Mouse (Mus musculus): ENCODE measurements around the gene Sppl3. TPM values are rescaled to one million over a fixed set of nuclear protein-coding genes. Genes with fewer than 3 reads are reported as not detected.
A peak's percentile ranks its signal among the peaks of the same experiment; 100 is the strongest.

The Sppl3 gene
- polyA plus RNA-seq, 1 experiment from 2014 or later = 39.4 TPM

DNA sequence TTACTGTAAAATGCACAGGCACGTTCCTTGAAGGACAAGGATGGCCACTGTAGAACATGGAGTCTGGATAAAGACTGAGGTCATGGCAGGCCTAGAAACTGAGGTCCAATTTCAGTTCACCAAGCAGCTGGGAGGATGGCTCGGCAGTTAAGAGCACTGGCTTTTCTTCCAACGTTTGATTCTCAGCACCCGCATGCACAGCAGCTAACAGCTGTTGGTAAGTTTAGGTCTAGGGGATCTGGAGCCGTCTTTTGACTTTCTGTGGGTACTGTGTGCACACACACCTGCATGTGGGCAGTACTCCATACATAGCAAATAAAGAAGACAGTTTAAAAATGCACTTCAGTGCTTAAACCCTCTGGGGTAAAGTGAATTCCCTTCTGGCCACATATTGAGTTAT, 70.7 kb downstream of the Sppl3 start:
- H3K36me3 ChIP-seq (ENCODE audit: insufficient read depth, low read length) = peaks cover 25% of the 10 kb centered on the region
- H3K27me3 ChIP-seq (ENCODE audit: insufficient read depth, low read length) = no peaks in the 10 kb centered on the region
- H3K4me2 ChIP-seq (ENCODE audit: low read length) = no peak overlapping the region
- TF ChIP-seq CTCF (IDR thresholded peaks at IDR 0.05; ENCODE audit: low read depth) = no peak
- no peak overlapping the region for H3K9ac ChIP-seq (ENCODE audit: low read depth, low read length)
- no peak for ATAC-seq (replicated peaks; ENCODE audit: low FRiP score, low read depth)
- H3K4me3 ChIP-seq (replicated peaks; ENCODE audit: low read depth, low read length) = no peak overlapping the region
- DNase-seq (ENCODE audit: low spot score) = no peak
- no peaks in the 10 kb centered on the region; the same call in 1 of the 2 replicates for H3K4me1 ChIP-seq (replicated peaks; ENCODE audit: insufficient read depth, low read length)
- WGBS = 67% methylated on average over 5 of the region's 5 CpGs
- peak overlapping the region; percentile 36; the same call in 1 of the 2 replicates for H3K27ac ChIP-seq
- no peaks in the 10 kb centered on the region for H3K9me3 ChIP-seq (replicated peaks; ENCODE audit: low read length)

DNA sequence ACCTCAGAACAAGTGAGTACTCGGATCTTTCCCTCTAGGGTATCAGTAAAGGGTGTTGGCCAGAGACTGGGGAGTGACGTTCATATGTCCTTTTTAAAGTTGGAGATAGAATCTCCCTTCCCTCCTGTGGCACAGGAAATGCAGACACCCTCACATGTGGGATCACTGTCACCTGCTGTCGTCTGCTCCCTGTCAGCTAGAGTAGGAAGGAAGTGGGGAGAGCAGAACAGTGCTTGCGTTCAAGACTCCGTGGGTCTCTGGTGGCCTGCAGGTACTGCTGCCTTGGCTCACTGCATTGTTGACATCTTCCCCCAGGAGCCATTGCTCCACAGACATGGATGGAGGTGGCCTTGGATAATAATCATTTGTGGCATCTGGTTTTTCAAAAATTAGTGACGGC, 72.6 kb downstream of the Sppl3 start:
- WGBS = 84% methylated on average over 6 of the region's 6 CpGs
- Histone ChIP-seq H3K9me3 (replicated peaks; ENCODE audit: low read length) (no peaks in the 10 kb centered on the region), H3K9ac (ENCODE audit: low read depth, low read length) (no peak overlapping the region), H3K27me3 (ENCODE audit: insufficient read depth, low read length) (no peaks in the 10 kb centered on the region), H3K4me3 (replicated peaks; ENCODE audit: low read depth, low read length) (no peak overlapping the region), H3K4me1 (replicated peaks; ENCODE audit: insufficient read depth, low read length) (no peaks in the 10 kb centered on the region; the same call in 1 of the 2 replicates), H3K36me3 (ENCODE audit: insufficient read depth, low read length) (peaks cover 35% of the 10 kb centered on the region), H3K27ac (no peak overlapping the region), H3K4me2 (ENCODE audit: low read length) (no peak overlapping the region)
- no peak for ATAC-seq (replicated peaks; ENCODE audit: low FRiP score, low read depth)
- no peak for DNase-seq (ENCODE audit: low spot score)
- TF ChIP-seq CTCF (IDR thresholded peaks at IDR 0.05; ENCODE audit: low read depth) = no peak

DNA sequence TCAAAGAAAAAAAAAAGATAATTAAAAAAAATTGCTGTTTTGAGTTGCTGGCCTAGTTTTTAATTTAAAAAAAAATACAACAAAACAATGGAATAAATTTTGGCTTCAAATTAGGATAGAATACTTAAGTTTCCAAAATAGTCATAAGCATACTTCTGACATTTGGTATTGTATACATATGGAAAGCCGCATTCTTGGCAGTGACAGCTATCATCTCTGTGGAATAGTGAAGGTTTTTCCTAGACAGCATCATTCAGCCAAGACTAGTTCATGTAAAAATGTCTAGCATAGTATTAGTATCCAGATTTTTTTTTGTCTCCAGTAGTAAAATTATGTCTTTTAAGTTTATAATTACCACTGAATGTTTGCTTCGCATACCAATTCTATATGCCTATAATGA, 74.7 kb downstream of the Sppl3 start:
- DNase-seq (ENCODE audit: low spot score) (no peak), ATAC-seq (replicated peaks; ENCODE audit: low FRiP score, low read depth) (no peak)
- Histone ChIP-seq H3K9me3 (replicated peaks; ENCODE audit: low read length) (no peaks in the 10 kb centered on the region), H3K9ac (ENCODE audit: low read depth, low read length) (no peak overlapping the region), H3K4me1 (replicated peaks; ENCODE audit: insufficient read depth, low read length) (no peaks in the 10 kb centered on the region), H3K27ac (no peak overlapping the region), H3K4me3 (replicated peaks; ENCODE audit: low read depth, low read length) (no peak overlapping the region), H3K4me2 (ENCODE audit: low read length) (no peak overlapping the region), H3K27me3 (ENCODE audit: insufficient read depth, low read length) (no peaks in the 10 kb centered on the region), H3K36me3 (ENCODE audit: insufficient read depth, low read length) (peaks cover 52% of the 10 kb centered on the region)
- no peak for TF ChIP-seq CTCF (IDR thresholded peaks at IDR 0.05; ENCODE audit: low read depth)
- WGBS = 100% methylated on average over 2 of the region's 2 CpGs

DNA sequence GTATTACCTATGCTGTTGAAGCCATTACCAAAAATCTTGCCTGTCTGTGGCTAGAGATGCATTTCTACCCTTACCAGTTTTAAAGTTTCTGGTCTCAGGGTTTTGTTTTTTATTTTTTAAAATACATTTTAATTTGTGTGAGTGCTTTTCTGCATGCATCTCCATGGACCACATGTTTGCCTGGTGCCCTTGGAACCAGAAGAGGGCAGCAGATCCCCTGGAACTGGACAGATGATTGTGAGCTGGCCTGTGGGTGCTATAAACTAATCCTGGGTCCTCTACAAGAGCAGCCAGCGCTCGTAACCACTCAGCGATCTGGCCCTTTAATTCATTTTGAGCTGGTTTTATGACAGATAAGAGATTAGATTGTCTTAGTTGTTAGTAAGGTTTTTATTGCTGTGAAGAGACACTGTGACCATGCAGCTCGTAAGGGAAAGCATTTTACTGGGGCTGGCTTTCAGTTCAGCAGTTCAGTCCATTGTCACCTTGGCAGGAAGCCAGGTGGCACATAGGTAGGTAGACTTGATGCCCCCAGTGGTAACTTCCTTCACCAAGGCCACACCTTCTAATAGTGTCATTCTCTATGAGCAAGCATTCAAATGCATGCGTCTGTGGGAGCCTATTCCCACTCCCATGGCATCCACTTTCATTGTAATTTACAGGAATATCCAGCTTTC, 78.8 kb downstream of the Sppl3 start:
- no peak for ATAC-seq (replicated peaks; ENCODE audit: low FRiP score, low read depth)

DNA sequence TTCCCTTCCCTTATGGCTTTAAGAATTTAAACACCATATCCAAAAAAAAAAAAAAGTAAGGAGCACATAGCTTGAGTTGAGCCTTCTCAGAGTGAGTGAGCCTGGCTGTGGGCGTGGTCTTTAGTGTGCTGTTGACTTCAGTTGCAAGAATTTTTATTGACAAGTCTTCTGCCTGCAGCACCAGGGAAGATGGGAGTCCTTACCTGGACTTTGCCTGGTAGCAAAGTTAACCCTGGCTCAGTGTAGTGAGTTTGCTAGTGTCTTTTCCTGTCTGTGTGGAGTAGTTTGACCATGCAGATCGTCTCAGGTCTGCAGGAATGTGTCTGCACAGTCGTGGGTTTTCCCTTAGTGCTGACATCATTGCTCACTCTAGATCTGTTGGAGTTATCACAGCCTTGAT, 80.1 kb downstream of the Sppl3 start:
- Histone ChIP-seq H3K4me2 (ENCODE audit: low read length) (no peak overlapping the region), H3K9ac (ENCODE audit: low read depth, low read length) (no peak overlapping the region), H3K4me3 (replicated peaks; ENCODE audit: low read depth, low read length) (no peak overlapping the region), H3K27me3 (ENCODE audit: insufficient read depth, low read length) (no peaks in the 10 kb centered on the region), H3K27ac (no peak overlapping the region), H3K36me3 (ENCODE audit: insufficient read depth, low read length) (peaks cover 55% of the 10 kb centered on the region), H3K9me3 (replicated peaks; ENCODE audit: low read length) (no peaks in the 10 kb centered on the region), H3K4me1 (replicated peaks; ENCODE audit: insufficient read depth, low read length) (no peaks in the 10 kb centered on the region)
- TF ChIP-seq CTCF (IDR thresholded peaks at IDR 0.05; ENCODE audit: low read depth) = no peak
- DNase-seq (ENCODE audit: low spot score) (no peak), ATAC-seq (replicated peaks; ENCODE audit: low FRiP score, low read depth) (no peak)
- WGBS = 71% methylated on average over 3 of the region's 3 CpGs

More for the DNA sequence above, 78.8 kb downstream of the Sppl3 start:
- H3K4me3 ChIP-seq (replicated peaks; ENCODE audit: low read depth, low read length) = no peak overlapping the region
- H3K36me3 ChIP-seq (ENCODE audit: insufficient read depth, low read length) = peaks cover 51% of the 10 kb centered on the region
- TF ChIP-seq CTCF (IDR thresholded peaks at IDR 0.05; ENCODE audit: low read depth) = peak; percentile 31; the same call in 1 of the 2 replicates
- no peaks in the 10 kb centered on the region for H3K4me1 ChIP-seq (replicated peaks; ENCODE audit: insufficient read depth, low read length)
- H3K9me3 ChIP-seq (replicated peaks; ENCODE audit: low read length) = no peaks in the 10 kb centered on the region
- no peak overlapping the region for H3K4me2 ChIP-seq (ENCODE audit: low read length)
- DNase-seq (ENCODE audit: low spot score) = no peak
- H3K27ac ChIP-seq = no peak overlapping the region
- 90% methylated on average over 5 of the region's 5 CpGs for WGBS
- no peak overlapping the region for H3K9ac ChIP-seq (ENCODE audit: low read depth, low read length)
- H3K27me3 ChIP-seq (ENCODE audit: insufficient read depth, low read length) = no peaks in the 10 kb centered on the region

DNA sequence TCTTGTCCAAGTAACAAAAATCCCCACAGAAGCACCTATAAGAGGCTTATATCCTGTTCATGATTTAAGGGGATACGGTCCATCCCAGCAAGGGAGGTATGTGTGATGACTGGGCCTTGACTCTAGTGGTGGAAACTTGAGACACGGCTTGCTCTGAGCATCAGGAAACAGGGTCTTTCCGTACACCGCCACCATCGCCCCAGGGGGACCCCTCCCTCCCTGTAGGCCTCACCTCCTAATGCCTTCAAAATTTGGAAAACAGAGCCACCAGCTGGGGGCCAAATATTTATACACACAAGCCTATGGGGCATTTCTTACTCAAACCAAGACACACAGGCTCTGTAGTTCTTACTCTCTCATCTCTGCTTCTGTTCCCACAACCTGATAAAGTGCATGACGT, 80.8 kb downstream of the Sppl3 start:
- no peaks in the 10 kb centered on the region for H3K4me1 ChIP-seq (replicated peaks; ENCODE audit: insufficient read depth, low read length)
- H3K9me3 ChIP-seq (replicated peaks; ENCODE audit: low read length) = no peaks in the 10 kb centered on the region
- no peak overlapping the region for H3K9ac ChIP-seq (ENCODE audit: low read depth, low read length)
- no peak overlapping the region for H3K27ac ChIP-seq
- DNase-seq (ENCODE audit: low spot score) (no peak), ATAC-seq (replicated peaks; ENCODE audit: low FRiP score, low read depth) (no peak)
- WGBS = 83% methylated on average over 6 of the region's 6 CpGs
- no peak overlapping the region for H3K4me2 ChIP-seq (ENCODE audit: low read length)
- no peak overlapping the region for H3K4me3 ChIP-seq (replicated peaks; ENCODE audit: low read depth, low read length)
- H3K36me3 ChIP-seq (ENCODE audit: insufficient read depth, low read length) = peaks cover 54% of the 10 kb centered on the region
- TF ChIP-seq CTCF (IDR thresholded peaks at IDR 0.05; ENCODE audit: low read depth) = no peak
- H3K27me3 ChIP-seq (ENCODE audit: insufficient read depth, low read length) = no peaks in the 10 kb centered on the region

DNA sequence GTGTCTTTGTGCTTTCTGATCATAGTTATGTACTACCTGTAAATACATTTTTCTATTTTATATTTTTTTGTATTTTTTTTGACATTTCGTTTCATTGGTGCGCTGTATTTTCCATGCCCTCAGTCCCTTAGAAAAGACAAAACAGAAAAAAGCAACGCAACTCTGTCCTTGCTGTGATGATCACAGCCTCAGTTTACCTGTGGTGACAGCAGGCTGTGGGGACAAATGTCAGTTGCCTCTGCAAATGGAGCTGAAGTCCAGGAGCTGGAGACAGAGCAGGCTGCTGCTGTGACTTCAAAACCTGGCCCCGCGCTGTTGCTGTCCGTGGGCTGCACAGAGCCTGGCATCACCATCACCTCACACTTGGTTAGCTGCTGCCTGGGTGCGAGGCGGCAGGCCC, 87.3 kb downstream of the Sppl3 start, which contains the start of gene Gm10401:
Gene Gm10401 (minus strand): TSS at position 101 of the 400 bp plus-strand sequence.
- Histone ChIP-seq H3K4me3 (replicated peaks; ENCODE audit: low read depth, low read length) (no peak within 1 kb of the TSS), H3K36me3 (ENCODE audit: insufficient read depth, low read length) (peaks cover 43% of the 10 kb centered on the region), H3K9me3 (replicated peaks; ENCODE audit: low read length) (no peaks in the 10 kb centered on the region), H3K27ac (no peak within 1 kb of the TSS), H3K9ac (ENCODE audit: low read depth, low read length) (no peak within 1 kb of the TSS), H3K4me2 (ENCODE audit: low read length) (no peak within 1 kb of the TSS), H3K27me3 (ENCODE audit: insufficient read depth, low read length) (no peaks in the 10 kb centered on the region), H3K4me1 (replicated peaks; ENCODE audit: insufficient read depth, low read length) (no peaks in the 10 kb centered on the region)
- 97% methylated on average over 8 of the region's 8 CpGs for WGBS
- ATAC-seq (replicated peaks; ENCODE audit: low FRiP score, low read depth) (no peak), DNase-seq (ENCODE audit: low spot score) (no peak)
- TF ChIP-seq CTCF (IDR thresholded peaks at IDR 0.05; ENCODE audit: low read depth) = no peak

Measured in kidney, postnatal 0 days (tissue).